Mouse (Mus musculus) gastrocnemius, postnatal 10 days (tissue): ENCODE results near the gene Trpm8. TPM values are rescaled to one million over a fixed set of nuclear protein-coding genes. Genes with fewer than 3 reads are reported as not detected.

ENCODE experiments used
- DNase-seq: peaks from one replicate; pipeline ENCODE4 v3.0.0; 2021; ENCODE audit warnings: mixed read lengths
- total RNA-seq, 2 experiments: library from RNA; stranded (reverse); gene quantifications; 2 replicates each; pipeline ENCODE4 v1.2.3; 2021

Gene Trpm8
- total RNA-seq, 2 experiments from 2014 or later = not detected

DNA sequence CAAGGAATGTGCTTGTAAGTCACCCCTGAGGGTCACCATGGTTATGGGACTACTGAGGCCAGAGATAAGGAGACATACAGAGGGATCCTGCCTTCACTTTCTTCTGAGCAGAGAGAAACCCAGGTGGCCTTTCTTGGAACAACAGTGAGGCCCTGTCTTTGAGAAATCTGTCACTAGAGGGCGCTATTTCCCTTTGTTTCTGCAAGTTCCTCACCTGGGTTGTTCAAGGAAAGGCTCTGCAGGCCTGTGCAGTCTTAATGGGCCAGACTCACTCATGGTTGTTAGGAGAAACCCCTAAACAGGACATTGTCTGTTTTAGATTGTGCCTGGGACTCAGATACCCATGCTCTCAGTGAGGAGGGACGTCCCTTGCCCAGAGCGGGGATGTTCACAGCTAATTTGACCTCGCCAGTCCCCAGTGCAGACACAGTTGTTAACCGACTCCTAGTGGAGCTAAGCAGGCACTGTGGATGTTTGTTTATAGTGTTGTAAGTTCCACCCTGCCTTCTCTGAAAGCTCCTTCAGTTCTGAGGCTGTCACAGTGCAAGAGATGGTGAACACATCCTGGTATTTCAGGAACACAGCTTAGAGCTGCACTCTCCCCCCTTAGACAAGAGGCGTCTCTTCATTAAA lies 80.1 kb downstream of the Trpm8 start:
- peak; percentile 18 for DNase-seq

- DNase-seq = no peak
Observed at GRCm38 (mm10) chr1:88358102-88358654, 80.7 kb downstream of the Trpm8 start.

GRCm38 (mm10) chr1:88361085-88361484 lies 83.6 kb downstream of the Trpm8 start:
- no peak for DNase-seq

DNA sequence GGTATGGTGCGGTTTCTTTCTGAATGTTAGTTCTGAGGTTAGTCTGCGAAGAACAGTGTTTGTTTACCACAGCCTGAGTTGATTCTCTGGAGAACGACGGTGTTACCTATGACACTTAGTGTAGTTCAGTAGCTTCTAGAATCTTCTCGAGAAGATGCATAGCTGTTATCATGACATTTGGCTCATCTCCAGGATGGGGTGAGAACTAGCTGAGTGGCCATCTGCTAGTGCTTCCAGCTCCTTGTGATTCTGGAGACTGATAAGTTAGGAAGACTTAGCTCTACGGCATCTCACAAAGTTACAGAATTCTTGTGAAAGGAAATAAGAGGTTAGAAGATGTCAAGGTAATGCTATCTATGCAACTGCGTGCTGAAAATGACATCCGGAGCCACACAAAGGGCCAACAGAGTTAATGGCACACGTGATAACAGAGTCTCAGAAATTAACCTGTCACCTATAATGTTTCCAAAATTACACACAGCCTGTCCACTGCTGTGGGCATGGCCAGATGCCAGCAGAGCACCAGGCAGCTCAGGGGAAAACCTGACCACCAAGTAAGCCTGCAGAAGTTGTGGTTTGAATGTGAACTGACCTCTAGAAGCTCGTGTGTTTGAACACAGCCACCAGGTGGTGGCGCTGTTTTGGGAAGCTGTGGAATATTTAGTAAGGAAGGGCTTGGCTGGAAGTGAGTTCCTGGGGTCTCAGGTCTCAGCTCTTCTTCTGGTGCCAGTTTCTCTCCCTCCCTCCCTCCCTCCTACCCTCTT lies 89.6 kb downstream of the Trpm8 start:
- DNase-seq = no peak

DNA sequence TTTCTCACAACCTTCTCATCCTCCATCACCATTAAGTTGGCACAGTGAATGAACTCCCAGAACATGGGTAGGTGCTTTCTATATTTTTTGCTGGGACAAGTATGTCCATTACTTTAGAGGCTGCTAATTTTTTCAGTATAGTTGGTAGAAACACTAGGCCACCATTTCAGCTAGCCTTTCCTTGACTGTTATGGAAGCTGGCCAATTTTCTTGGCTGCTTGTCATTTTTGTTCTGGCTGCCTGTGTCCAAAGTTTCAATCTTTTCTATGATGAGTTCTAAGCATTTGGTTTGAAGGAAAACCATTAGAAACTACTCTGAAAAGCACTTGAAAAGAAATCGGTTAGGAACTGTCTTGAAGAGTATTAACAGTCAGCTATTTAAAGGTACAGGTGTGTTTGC lies 101.0 kb downstream of the Trpm8 start:
- no peak for DNase-seq

GRCm38 (mm10) chr1:88391632-88392031 lies 114.2 kb downstream of the Trpm8 start:
- no peak for DNase-seq

GRCm38 (mm10) chr1:88393321-88393720 lies 115.9 kb downstream of the Trpm8 start:
- no peak for DNase-seq

- DNase-seq = no peak
Observed at GRCm38 (mm10) chr1:88403378-88403777, 125.9 kb downstream of the Trpm8 start.

DNA sequence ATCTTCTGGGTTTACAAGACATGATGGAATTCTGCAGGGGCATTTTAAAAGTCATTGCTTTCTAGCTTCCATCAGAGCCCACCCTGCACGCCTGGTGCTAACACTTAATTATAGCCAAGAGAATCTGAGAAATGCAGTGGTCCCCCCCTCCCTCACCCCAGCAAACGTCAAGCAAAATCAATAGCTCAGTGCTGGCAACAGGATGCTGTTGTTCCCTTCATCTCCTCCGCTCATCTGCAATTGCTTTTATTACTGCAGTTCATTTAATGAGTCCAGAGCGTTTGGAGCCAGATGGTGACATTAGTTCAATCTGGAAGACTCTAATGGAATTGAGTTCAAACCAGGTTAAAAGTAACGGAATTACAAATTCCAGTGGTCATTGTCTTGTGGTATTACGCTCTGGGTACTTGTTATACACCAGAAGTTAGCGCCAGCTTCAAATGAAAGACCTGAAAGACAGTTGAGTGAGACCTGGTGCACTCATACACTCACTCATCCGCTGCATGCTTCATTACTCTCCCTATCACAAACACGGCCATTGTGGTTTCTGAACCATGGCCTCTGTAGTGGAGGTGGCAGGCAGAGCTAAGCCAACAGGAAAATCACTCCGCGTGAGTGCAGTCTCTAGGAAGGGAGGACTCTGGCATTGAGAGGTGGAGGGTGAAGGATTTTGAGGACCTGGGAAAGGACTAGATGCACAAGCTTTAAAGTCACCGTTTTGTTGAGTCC lies 128.8 kb downstream of the Trpm8 start:
- no peak for DNase-seq

DNA sequence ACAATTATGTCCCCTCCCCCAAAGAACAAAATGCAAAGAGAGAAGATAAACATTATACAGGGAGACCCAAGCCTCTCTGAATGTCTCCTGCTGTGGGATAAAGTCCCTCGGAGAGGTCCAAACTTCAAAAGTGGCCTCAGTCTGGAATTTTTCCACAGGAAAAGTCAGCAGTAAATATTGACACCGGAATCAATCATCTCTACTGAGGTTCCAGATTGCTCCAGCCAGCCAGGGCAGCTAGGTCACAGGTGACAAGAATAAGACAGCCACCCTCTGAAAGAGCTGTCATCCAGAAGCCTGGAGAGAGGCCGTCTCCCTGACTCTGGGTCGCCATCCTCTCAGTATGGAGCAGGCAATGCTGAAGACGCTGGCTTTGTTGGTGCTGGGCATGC lies 129.3 kb downstream of the Trpm8 start, which contains the start of gene Spp2:
Gene Spp2 (plus strand): TSS at position 155 of the 392 bp plus-strand sequence.
- no peak for DNase-seq

GRCm38 (mm10) chr1:88408340-88408739 lies 130.9 kb downstream of the Trpm8 start:
- no peak for DNase-seq

GRCm38 (mm10) chr1:88412013-88412412 lies 134.6 kb downstream of the Trpm8 start:
- DNase-seq = no peak

GRCm38 (mm10) chr1:88418943-88419342 lies 141.5 kb downstream of the Trpm8 start:
- no peak for DNase-seq

GRCm38 (mm10) chr1:88422045-88422444 lies 144.6 kb downstream of the Trpm8 start:
- no peak for DNase-seq

GRCm38 (mm10) chr1:88422846-88423395 lies 145.5 kb downstream of the Trpm8 start:
- DNase-seq = no peak

GRCm38 (mm10) chr1:88424602-88425252 lies 147.3 kb downstream of the Trpm8 start:
- peak; percentile 80 for DNase-seq

GRCm38 (mm10) chr1:88427987-88428741 lies 150.7 kb downstream of the Trpm8 start:
- no peak for DNase-seq

GRCm38 (mm10) chr1:88429413-88429812 lies 152.0 kb downstream of the Trpm8 start:
- no peak for DNase-seq

- no peak for DNase-seq
Observed at GRCm38 (mm10) chr1:88431262-88431661, 153.8 kb downstream of the Trpm8 start.

DNA sequence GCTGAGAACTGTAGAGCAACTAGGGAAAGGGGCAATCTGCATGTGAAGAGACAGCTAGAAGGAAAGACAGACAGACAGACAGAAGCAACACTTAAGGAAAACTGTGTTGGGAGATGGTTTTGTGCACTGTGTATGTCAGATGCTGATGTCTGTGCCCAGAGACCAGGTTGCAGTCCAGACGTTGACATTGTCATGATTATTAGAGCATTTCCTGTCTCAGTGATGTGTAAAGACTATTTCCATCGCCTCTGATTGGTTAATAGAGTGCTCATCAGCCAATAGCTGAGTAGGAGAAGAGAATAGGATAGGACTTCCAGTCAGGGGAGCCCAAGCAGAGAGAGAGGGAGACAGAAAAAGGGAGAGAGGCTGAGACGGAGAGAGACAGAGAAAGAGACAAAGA lies 155.1 kb downstream of the Trpm8 start:
- DNase-seq = no peak
